Mouse (Mus musculus) naive thymus-derived CD4-positive, alpha-beta T cell, adult 2 months (primary cell): Measurements from ENCODE around the gene Bpifb4.

Experiments
- DNase-seq: peaks from one replicate; pipeline ENCODE4 v3.0.0-alpha.2; 2011; ENCODE audit warnings: low read depth

The Bpifb4 gene

GRCm38 (mm10) chr2:154005094-154005493 lies 67.1 kb downstream of the Bpifb4 start:
- DNase-seq, result no peak

- no peak for DNase-seq
These were observed 67.7 kb downstream of the Bpifb4 start for GRCm38 (mm10) chr2:154005734-154006133.

- DNase-seq, result no peak
These were observed 68.3 kb downstream of the Bpifb4 start for GRCm38 (mm10) chr2:154006331-154006730.

GRCm38 (mm10) chr2:154007381-154007780 lies 69.4 kb downstream of the Bpifb4 start:
- no peak for DNase-seq

- DNase-seq, result no peak
These were observed 70.0 kb downstream of the Bpifb4 start, which contains the start of gene Bpifa2 for GRCm38 (mm10) chr2:154007965-154008364. Gene Bpifa2 (plus strand): TSS chr2:154008265.
